Mouse (Mus musculus) lung, adult 2 months (tissue): ENCODE results near the gene Ubl4b.

Source experiments
- CTCF ChIP-seq: fragments of 200-500 bp; IDR thresholded peaks from 2 replicates; pipeline ENCODE4 v1.5.1; 2011; ENCODE audit warnings: mild to moderate bottlenecking, low read length, control low read depth; ENCODE audit not compliant: insufficient read depth
- POLR2A ChIP-seq: fragments of 200-500 bp; IDR thresholded peaks from 2 replicates; pipeline ENCODE4 v1.6.1; 2011; ENCODE audit warnings: low read depth, mild to moderate bottlenecking, control low read depth, low read length, borderline replicate concordance; ENCODE audit errors: extremely low read depth

GRCm38 (mm10) chr3:107562104-107562503, 7.2 kb upstream of the Ubl4b start:
- TF ChIP-seq CTCF (no peak), POLR2A (no peak)
